Mouse (Mus musculus): ENCODE measurements around the gene Dnajc15. TPM values are rescaled to one million over a fixed set of nuclear protein-coding genes. Genes with fewer than 3 reads are reported as not detected.

Gene Dnajc15
- polyA plus RNA-seq, 1 experiment, result 89.3 TPM

GRCm38 (mm10) chr14:77776005-77776531 is 98.9 kb downstream of the Dnajc15 start:
- no peak overlapping the region for H3K4me3 ChIP-seq (ENCODE audit: insufficient read depth, low read length)
- TF ChIP-seq POLR2A (IDR thresholded peaks at IDR 0.05; ENCODE audit: borderline replicate concordance, low read depth, low read length), result no peak
- TF ChIP-seq CTCF (IDR thresholded peaks at IDR 0.05; ENCODE audit: low read depth, low read length), result no peak
- no peak overlapping the region for H3K27ac ChIP-seq (ENCODE audit: insufficient read depth, low read depth, low read length)
- H3K4me1 ChIP-seq (ENCODE audit: control insufficient read depth, insufficient read depth, low read length), result no peaks in the 10 kb centered on the region

- no peaks in the 10 kb centered on the region for H3K4me1 ChIP-seq (ENCODE audit: control insufficient read depth, insufficient read depth, low read length)
- TF ChIP-seq POLR2A (IDR thresholded peaks at IDR 0.05; ENCODE audit: borderline replicate concordance, low read depth, low read length), result no peak
- no peak for TF ChIP-seq CTCF (IDR thresholded peaks at IDR 0.05; ENCODE audit: low read depth, low read length)
- H3K27ac ChIP-seq (ENCODE audit: insufficient read depth, low read depth, low read length), result no peak overlapping the region
- H3K4me3 ChIP-seq (ENCODE audit: insufficient read depth, low read length), result no peak overlapping the region
Observed at GRCm38 (mm10) chr14:77773331-77773730, 101.6 kb downstream of the Dnajc15 start.

- no peaks in the 10 kb centered on the region for H3K4me1 ChIP-seq (ENCODE audit: control insufficient read depth, insufficient read depth, low read length)
- TF ChIP-seq POLR2A (IDR thresholded peaks at IDR 0.05; ENCODE audit: borderline replicate concordance, low read depth, low read length) (no peak), CTCF (IDR thresholded peaks at IDR 0.05; ENCODE audit: low read depth, low read length) (no peak)
- H3K4me3 ChIP-seq (ENCODE audit: insufficient read depth, low read length), result no peak overlapping the region
- H3K27ac ChIP-seq (ENCODE audit: insufficient read depth, low read depth, low read length), result no peak overlapping the region
Observed at GRCm38 (mm10) chr14:77771626-77772025, 103.3 kb downstream of the Dnajc15 start.

Other genes with a start within 250 kb of the Dnajc15 start
- 132 and 142 TPM in 2 replicates for gene Epsti1, start 29.1 kb upstream of the Dnajc15 start, polyA plus RNA-seq (2012; ENCODE audit: insufficient read depth, insufficient read length, missing spikeins)
- not detected in 2 replicates for gene Fam216b, start 213.9 kb upstream of the Dnajc15 start, polyA plus RNA-seq (2012; ENCODE audit: insufficient read depth, insufficient read length, missing spikeins)